Mouse (Mus musculus) left cerebral cortex, adult 11 months (tissue): ENCODE measurements around the gene Add3.

Experiments
- DNase-seq: peaks from one replicate; pipeline ENCODE4 v3.0.0; 2022; ENCODE audit warnings: low spot score

The Add3 gene

GRCm38 (mm10) chr19:53241806-53242205 is 101.6 kb downstream of the Add3 start:
- no peak for DNase-seq

GRCm38 (mm10) chr19:53243956-53244355 is 103.7 kb downstream of the Add3 start:
- DNase-seq: peak; percentile 40

- DNase-seq: no peak
Measured at GRCm38 (mm10) chr19:53247558-53247957, 107.3 kb downstream of the Add3 start.

- peak; percentile 49 for DNase-seq
Measured at GRCm38 (mm10) chr19:53248023-53248494, 107.8 kb downstream of the Add3 start.

- DNase-seq: no peak
Measured at GRCm38 (mm10) chr19:53251015-53251414, 110.8 kb downstream of the Add3 start.

GRCm38 (mm10) chr19:53251656-53252055 is 111.4 kb downstream of the Add3 start:
- DNase-seq: no peak

GRCm38 (mm10) chr19:53252111-53253028 is 112.1 kb downstream of the Add3 start:
- no peak for DNase-seq

GRCm38 (mm10) chr19:53256361-53256760 is 116.1 kb downstream of the Add3 start:
- no peak for DNase-seq

GRCm38 (mm10) chr19:53256991-53257594 is 116.8 kb downstream of the Add3 start:
- DNase-seq: no peak

GRCm38 (mm10) chr19:53257631-53258560 is 117.7 kb downstream of the Add3 start:
- DNase-seq: no peak

- DNase-seq: no peak
Measured at GRCm38 (mm10) chr19:53258740-53259506, 118.7 kb downstream of the Add3 start.

GRCm38 (mm10) chr19:53259541-53259940 is 119.3 kb downstream of the Add3 start:
- no peak for DNase-seq

- DNase-seq: no peak
Measured at GRCm38 (mm10) chr19:53260261-53260660, 120.0 kb downstream of the Add3 start.

- DNase-seq: no peak
Measured at GRCm38 (mm10) chr19:53260828-53261227, 120.6 kb downstream of the Add3 start.

GRCm38 (mm10) chr19:53262061-53262460 is 121.8 kb downstream of the Add3 start:
- DNase-seq: no peak

- no peak for DNase-seq
Measured at GRCm38 (mm10) chr19:53263859-53264733, 123.9 kb downstream of the Add3 start.

GRCm38 (mm10) chr19:53264821-53265727 is 124.8 kb downstream of the Add3 start:
- DNase-seq: no peak

GRCm38 (mm10) chr19:53267305-53267704 is 127.1 kb downstream of the Add3 start:
- DNase-seq: no peak

GRCm38 (mm10) chr19:53273055-53273722 is 132.9 kb downstream of the Add3 start:
- no peak for DNase-seq
